Mouse (Mus musculus): Measurements from ENCODE around the gene Map2k4. TPM values are rescaled to one million over a fixed set of nuclear protein-coding genes. Genes with fewer than 3 reads are reported as not detected.

The Map2k4 gene
- polyA plus RNA-seq (2014; fragmentation: Illumina TruSeq; extraction: RNeasy Lipid Tissue Mini Kit (QIAGEN cat#74804); ENCODE audit: low read depth, low replicate concordance), result 74.0 TPM

DNA sequence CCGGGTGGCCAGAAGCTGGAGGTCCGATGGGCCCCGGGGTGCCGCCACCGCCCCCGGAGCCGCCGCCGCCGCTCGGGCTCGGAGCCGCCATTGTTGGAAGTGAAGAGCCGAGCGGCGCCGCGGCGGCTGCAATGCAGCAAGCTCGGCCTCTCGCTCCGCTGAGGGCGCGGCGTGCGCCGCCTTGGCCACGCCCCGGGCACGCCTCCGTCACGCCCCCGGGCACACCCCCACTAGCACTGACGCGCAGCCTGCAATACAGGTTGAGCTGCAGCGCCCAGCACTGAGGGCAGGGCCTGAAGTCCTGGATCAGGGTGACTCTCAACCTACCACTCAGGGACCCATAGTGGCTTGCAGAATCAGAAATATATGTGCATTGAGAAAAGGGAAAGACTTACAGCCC is at the start of gene Map2k4:
TSS of gene Map2k4 (minus strand) at position 144 of the 400 bp plus-strand sequence.

DNA sequence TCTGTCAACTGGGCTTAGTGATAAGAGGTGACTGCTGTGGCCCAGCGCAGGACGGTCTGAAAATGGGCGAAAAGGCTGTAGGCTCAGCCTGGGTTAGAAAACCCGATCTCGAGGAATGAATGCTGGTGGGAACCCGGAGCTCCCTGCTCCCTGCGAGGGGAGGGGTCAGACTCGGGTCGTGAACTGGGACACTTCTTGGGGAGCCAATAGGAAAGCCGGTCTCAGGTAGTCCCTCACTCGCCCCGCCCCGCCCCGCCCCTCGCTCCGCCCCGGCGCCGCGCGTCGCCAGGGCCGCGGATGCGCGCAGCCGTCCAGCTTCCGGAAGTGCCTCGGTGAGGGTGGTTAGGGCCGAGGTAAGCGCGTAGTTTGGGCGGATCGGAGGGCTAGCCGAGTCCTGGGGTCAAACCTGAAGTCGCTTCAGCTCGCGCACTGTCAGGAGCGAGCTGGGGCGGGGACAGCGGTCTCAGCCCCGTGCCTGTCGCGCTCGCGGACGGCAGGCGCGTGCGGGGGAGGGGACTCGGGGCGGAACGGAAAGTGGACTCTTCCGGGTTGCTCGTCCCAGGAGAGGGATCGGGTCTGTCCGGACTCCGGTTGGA is 18.9 kb upstream of the Map2k4 start, which contains the start of gene Zkscan6:
TSS of gene Zkscan6 (plus strand) at position 267 of the 596 bp plus-strand sequence.

Other genes starting within 250 kb of the Map2k4 start
- 2.8 TPM for gene Zkscan6, start 18.9 kb upstream of the Map2k4 start, polyA plus RNA-seq (2014; fragmentation: Illumina TruSeq; extraction: RNeasy Lipid Tissue Mini Kit (QIAGEN cat#74804); ENCODE audit: low read depth, low replicate concordance)